Mouse (Mus musculus) adrenal gland, postnatal 10 days (tissue): ENCODE measurements around the gene Dab2. TPM values are rescaled to one million over a fixed set of nuclear protein-coding genes. Genes with fewer than 3 reads are reported as not detected.

Experiments
- DNase-seq: peaks from one replicate; pipeline ENCODE4 v3.0.0; 2021; ENCODE audit warnings: mixed read lengths
- long read RNA-seq, 2 experiments: library from polyadenylated mRNA; stranded (forward); transcript quantifications; one replicate each; pipeline ENCODE4 v2.0.0; 2021
- total RNA-seq, 2 experiments: library from RNA; stranded (reverse); gene quantifications; 2 replicates each; pipeline ENCODE4 v1.2.3; 2021

The Dab2 gene
- total RNA-seq = 100 to 1,000 TPM; 305 to 358 TPM
- long read RNA-seq, experiment 1, full-length matches to known transcripts = 15 of 57 reads
- long read RNA-seq, experiment 1, partial matches to known transcripts = 25 of 57 reads
- long read RNA-seq, experiment 1, other reads (novel, unspliced or antisense) = 17 of 57 reads
- long read RNA-seq, experiment 2, full-length matches to known transcripts = 103 of 135 reads
- long read RNA-seq, experiment 2, partial matches to known transcripts = 12 of 135 reads
- long read RNA-seq, experiment 2, other reads (novel, unspliced or antisense) = 20 of 135 reads

DNA sequence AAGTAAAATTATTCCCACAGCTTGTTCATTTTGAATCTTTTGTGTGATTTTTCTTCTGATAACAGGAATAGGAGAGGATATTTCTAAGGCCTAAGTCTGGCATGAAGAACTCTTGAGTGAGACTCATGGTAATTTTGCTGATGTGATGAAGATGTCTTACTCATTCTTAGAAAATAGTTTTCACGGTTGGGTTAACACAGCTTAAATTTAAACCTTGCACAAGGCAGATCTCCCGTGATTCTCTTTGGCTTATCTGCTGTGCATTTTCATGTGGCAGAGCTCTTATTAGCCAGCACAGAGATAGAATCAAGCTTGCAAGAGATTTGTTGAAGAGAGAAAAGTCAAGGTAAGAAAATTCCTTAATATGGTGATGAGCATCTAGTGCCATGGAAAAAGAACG, at the start of gene Dab2:
TSS of gene Dab2 (plus strand) at position 235 of the 400 bp plus-strand sequence.
- no peak for DNase-seq

DNA sequence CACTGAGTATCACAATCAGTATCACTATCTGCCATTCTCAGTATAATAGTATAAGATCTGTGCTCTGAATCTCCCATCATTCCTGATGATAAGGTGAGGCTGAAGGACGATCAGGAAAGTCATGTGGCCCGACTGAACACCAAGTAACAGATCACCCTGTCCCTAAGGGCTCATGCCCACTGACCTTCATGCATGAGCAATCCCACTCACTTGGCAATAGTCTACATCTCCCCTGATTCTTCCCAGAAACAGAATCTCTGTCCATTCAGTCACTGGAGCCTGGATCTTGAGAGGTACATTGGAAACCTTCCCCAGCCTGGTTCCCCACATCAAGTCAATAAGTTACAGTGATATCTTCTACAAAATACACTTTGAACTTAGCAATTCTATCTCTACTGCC, 46.1 kb upstream of the Dab2 start:
- DNase-seq = no peak

DNA sequence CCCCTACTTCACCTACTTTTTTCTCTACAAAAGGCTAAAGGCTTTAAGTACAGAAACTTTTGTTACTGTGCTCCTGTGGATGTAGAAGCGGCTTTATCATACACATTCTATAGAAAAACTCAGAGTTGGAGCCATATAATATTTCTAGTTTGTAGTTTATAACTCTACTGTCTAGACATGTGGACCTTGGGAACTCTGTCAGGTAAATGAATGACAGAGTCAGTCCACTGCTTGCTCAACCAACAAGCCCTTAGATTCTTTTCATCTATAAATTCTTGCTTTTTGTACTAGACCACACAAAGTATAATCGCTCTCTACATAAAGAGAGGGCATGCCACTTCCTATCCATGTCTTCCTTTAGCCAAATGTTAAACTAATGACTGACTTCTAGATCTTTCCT, 45.2 kb upstream of the Dab2 start:
- no peak for DNase-seq

DNA sequence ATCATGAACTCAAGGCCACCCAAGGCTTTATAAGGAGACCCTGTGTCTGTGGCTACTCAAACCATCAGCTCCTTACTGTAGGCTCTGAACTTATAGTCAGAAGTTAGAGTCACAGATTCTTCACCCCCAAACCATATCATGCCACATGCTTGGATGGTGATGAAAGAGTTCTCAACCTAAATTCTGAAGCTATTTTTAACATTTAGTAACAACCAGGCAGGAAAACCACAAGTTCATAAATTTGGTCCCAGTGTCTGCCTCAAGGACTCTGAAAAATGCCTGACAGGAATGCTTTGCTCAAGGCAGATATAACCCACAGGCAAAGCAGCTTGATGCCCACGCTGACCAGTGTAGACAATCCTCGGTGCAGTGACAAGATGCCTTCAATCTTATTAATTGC, 42.5 kb upstream of the Dab2 start:
- DNase-seq = no peak

DNA sequence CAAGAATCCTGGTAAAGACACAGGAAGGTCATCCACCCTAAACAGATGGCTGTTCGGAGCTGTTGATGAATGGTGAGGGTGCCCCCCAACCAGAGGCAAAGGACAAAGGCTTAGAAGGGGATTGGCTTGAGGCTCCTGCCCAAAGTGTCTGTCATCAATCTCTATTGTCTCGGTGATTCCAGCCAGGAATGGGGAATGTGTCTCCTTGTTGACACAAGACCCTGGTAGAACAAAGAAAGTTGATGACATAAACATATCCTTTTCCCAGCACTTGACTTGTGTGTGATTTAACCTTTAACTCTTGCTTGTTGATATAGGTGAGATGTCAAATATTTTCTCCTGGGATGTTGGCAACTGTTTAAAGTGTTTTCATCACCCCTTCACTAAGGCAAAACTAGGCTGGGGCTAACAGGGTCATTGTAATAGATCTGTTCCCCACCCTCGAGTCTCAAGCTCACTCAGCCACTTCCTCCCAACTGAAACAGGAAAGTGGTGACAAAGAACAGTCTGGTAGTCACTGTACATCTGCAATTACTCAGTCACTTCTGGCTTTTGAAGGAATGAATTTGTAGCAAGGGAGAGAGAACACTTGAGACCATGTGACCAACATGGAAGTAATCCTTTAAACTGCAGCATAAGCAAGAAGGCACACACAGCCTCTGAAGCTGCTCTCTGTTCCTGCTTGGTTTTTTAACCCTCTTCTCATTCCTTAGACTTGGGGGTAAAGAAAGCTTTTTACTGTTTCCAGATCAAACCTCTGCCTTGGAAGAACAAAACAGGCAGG, 39.4 kb upstream of the Dab2 start:
- DNase-seq = no peak

DNA sequence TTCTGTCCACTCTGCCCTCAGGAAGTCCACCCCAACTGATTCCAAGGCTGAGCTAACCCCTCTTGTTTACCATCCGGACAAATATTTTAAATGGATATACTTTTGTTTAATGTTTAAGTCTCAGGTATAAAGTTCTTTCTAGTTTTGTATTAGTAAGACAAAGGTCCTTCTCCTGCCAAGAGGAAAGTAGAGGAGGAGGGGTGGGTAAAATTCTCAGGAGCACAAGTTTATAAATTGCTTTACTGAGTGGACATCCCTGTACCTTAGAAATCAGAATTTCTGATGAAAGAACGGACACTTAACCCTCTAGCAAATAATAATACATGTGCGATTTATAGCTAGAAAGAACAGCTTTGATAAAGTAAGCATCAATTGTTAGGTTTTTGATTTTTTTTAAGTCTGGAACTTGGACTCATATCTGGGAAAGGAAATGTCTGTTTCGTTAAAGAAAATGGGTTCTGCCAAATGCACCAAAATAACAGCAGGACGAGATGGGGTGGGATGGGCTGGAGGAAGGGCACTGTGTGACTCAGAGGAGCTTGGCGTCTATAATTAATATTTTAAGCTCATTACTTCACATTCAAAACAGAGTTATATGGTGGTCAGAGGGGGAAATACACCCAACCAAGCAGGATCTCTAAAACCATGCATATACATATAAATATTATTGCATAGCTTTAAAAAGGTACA, 38.7 kb upstream of the Dab2 start:
- no peak for DNase-seq

DNA sequence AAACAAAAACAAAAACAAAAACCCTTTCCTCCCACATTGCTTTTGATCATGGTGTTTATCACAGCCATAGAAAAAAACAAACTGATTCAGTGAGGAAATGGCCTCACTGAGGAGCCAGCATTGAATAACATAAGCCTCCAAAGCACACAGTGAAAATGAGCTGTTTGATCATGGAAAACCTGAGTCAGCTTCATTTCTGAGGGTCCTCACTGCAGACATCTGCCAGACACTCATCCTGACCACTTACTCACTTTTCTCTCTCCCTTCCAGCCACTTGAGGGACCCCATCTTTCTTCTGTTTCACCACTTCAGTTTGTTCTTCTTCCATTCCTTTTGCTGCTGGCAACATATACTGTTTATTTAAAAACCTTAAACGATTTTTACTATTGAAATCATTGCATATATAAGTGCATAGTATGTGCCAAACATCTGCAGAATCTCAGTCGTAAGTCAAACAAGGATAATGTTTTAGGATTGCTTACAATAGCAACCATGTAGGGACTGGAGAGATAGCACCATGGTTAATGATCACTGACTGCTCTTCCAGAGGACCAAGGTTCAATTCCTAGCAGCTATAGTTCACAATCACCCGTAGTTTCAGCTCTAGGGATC, 32.3 kb upstream of the Dab2 start:
- no peak for DNase-seq

DNA sequence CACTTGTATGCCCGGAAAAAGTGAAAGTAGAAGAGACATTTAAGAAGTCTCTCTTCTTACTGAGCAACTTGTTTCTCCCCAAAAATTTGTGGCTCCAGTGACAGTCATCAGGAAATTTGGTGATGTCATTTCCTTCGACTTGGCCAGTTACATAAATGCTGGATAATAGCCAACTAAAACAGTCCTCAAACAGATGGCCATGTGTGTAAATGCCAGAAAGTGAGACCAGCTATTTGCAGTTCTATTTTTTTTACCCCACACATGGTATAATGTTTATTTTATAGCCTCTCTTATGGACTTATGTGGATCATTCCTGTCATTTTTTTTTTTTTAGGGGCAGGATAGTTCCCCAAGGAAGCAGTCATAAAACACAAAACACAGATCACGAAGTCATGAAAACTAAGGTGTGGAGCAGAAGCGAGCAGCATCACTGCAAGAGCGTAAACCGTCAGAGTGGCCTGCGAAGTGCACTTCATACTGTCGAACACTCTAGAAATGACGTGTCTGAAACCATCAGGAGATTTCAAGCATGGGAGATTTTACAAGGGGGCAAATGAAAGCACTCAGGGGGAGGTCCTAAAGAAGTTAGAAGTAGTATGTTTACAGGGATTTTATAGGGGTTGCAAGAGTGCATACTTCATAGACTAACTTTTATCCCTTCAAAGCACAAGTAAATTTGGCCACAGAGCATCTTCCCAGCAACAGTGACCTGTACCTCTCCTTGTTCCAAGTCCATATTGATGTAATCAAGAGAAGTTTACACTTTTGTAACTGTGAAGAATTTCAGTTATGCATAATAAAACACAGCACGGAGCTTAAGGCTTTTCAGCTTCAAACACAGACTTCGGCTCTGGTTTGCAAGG, 20.8 kb upstream of the Dab2 start:
- no peak for DNase-seq

DNA sequence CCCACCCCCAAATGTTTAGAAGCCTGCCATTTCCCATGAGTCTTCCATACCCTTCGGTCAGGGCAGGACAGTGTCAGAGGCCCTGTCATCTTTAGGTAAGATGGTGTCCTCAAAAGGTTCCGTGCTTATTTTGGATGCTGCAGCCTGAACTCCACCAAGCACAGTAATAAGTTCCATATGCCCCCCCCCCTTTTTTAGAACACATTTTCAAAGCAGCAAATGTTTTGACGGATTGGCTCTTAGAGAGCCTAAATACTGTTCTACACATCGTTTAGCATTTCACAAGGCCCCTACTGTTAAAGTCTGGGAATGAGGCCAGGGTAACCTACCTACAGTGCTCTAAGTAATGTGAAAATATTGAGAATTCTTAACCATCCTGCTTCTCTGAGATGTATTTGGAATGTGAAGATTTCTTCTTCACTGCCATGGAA, 19.6 kb upstream of the Dab2 start:
- DNase-seq = no peak

DNA sequence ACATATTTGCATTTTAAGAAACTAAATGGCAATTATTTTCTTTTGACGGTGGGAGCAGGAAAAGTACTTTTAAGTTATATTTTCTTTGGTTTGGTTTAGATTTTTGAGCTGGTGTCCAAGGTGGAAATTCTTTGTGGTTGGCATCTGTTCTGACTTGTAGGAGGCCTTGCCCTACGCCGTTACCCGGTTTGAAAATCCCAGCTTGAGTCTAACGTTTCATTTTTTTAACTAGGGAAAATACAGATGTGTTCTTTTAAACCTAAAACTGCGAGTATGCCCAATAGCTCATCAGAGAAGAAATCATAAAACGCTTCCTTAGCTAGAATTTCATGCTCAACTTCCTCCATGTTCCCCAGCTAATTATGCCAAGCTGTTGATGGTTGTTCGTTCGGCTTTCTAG, 16.3 kb upstream of the Dab2 start:
- DNase-seq = no peak

DNA sequence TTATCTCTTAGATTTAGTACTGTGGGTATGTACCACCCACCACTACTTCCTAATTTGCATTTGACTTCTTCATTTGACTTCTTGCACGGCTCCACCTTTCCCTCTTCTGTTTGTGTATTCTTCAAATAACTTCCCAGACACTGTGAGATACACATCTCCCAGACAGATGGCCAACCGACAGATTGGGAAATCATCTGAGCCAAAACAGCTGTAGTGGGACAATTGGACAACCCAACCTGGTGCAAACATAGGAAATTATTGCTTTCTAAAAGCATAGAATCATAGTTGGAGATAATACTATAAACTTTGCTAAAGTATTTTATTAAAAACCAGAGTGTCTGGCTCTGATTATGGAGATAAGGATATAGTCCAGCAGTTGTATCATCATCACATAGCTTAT, 3.5 kb upstream of the Dab2 start:
- DNase-seq = no peak

DNA sequence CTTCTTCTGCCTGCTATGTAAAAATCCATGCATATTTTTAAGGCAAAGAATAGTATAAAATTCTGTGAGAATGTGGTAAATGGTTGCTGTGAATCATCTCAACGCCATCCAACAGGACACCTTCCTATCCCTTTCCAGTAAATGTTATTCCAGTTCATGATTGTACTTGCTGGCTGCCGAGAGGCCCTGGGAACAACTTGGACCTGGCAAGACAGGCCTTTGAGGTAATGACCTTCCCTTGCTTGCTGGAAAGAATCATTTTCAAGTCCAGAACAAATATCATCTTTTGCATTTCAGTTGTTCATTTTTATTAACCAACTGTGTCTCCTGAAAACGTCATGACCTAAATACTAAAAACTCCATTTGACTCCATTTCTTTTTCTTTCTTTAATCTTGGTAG, 862 bp upstream of the Dab2 start:
- DNase-seq = no peak

DNA sequence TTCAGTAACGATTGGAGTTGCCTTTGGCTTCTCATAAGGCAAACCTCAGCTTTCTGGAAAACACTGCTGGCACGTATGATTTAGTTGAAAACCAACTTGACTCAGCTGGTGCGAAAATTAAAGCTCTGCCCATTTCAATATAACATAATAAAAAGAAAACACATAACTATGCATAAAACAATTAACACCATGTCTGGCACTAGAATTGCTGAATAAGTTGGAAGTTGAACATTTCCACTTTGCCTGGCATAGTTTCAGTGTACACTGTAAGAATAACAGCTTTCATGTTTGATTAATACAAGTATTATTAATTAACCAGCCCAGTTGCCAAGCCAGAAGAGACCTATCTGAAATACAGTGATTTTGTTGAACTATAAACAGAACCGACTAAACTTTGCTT, 2.6 kb downstream of the Dab2 start:
- DNase-seq = no peak

DNA sequence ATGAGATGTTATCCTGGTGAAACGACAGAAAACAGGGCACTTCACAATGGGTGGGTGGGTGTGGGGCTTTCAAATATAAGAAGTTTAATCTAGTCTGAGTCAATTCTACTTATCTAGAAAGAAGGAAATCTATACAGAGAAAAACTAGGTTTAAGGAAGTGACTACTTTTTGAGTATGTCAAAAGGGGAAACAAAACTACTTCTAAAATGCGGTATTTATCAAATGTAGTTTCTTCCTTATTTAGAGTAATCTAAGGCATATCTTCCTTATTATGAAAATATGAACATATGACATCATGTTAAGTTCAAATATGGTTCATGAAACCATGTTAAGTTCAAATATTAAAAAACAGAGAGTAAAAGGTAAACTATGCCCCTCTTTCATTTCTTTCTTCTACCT, 4.2 kb downstream of the Dab2 start:
- DNase-seq = no peak

DNA sequence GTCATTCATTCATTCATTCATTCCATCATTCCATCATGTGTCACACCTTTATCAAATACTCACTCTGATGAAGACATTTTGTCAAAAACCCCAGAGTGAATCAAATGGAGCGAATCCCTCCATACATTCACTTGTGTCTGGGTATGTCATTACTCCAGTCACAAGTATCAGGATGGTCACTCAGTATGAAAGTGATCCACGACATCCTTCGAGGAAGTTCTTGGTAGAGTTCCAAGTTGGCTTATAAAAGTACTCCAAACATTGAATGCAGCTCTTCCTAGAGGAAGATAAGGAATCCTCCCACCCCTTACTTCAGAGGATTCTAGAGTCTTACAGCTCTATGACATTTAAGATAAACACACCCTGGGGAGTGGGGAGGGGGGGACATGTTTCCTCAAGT, 10.0 kb downstream of the Dab2 start:
- DNase-seq = no peak

DNA sequence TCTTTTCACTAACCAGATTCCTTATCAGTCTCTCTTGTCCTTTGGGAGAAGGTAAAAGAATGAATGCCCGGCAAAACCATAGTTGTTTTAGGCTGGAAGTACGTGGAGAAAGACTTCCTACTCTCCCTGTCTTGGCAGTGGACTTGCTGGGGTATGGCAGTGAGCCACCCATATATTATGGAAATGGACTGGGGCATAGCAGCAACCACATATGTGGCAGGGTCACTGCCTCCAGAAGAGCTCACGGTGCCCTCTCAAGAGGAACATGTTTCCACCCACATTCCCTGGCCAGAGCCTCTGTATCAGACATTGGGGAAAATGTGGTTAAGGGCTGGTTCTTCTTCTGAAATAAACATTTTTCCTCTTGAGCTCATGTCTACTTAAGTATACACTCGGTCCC, 10.8 kb downstream of the Dab2 start:
- no peak for DNase-seq

DNA sequence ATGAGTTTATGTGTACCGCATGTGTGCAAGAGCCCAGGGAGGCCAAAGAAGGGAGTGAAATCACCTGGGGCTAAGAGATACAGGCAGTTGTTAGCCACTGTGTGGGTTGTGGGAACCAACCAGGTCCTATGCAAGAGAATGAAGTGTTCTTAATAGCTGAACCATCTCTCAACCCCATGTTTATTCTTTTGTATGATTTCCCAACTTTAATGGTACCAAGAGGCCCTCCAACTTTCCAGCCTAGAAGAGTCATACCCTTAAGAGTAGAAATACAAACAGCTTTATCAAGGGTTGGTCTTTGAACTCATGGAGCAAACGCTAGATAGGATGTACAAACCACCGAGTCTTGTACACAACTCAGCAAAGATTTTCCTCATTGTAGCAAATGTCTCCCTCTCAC, 12.8 kb downstream of the Dab2 start:
- no peak for DNase-seq

DNA sequence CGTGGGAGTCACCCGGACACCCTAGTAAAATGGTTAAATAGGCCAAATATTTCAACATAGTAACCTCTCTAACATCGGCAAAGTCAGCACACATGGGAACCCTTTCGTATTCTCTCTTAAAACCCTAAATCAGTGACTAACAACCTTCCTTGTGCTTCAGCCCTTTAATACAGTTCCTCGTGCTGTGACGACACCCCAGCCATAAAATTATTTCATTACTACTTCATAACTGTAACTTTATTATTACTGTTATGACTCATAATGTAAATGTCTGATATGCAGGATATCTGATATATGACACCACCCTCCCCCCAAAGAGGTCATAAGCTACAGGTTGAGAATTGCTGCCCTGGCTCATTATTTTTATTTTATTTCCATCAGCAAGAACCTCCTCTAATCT, 19.8 kb downstream of the Dab2 start:
- no peak for DNase-seq

DNA sequence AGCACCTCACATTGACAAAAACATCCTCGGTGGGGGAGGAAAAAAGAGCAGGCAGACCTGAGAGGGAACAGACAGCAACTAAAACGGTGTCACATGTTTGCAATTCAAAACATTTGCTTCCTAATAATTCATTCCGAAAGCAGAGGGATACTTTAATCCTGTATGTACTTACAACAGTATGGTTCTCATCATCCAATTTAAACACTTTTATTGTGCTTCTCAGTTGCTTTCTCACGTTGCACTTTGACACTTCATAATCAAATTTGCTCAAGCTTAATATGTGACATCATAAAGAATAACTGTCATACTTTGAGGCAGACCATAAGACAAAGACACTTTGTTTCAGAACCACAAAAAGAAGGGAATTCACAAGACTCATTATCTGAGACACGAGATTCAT, 20.9 kb downstream of the Dab2 start:
- no peak for DNase-seq

DNA sequence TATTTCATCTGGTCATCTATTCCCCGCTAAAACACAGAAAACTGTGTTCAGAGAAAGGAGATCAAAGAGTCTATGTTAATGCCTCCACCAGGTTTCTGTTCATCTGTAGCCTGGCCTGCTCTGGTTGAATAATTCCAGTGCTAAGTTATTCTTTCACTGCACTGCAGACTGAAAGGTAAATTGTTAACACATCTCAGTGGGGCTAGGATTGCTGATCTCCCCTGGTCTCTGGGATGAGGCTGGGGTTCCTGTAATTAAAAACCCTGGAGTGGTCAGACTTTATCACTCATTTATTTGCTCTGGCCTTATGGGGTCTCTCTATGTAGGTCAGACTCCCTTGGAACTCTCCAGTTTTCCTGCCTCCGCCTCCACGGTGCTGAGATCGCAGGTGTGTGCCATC, 21.7 kb downstream of the Dab2 start:
- no peak for DNase-seq

DNA sequence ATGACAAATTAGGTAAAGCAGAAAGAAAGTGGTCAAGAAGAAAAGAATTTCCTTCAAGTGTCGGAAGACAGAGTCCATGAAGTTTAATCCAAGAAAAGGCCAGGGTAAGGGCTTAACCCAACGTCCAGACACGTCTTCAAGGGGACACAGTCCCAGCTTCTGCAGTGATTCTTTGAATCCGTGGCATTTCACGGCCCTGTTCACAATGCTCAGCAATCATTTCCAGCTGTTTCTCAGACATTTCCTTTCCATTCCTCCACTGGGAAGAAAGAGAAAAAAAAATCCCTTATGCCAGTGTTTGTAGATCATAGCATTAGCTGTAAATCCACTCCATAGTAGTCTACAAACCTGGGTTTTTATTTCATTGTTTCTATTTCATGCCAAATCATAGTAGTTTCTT, 22.7 kb downstream of the Dab2 start:
- DNase-seq = no peak

DNA sequence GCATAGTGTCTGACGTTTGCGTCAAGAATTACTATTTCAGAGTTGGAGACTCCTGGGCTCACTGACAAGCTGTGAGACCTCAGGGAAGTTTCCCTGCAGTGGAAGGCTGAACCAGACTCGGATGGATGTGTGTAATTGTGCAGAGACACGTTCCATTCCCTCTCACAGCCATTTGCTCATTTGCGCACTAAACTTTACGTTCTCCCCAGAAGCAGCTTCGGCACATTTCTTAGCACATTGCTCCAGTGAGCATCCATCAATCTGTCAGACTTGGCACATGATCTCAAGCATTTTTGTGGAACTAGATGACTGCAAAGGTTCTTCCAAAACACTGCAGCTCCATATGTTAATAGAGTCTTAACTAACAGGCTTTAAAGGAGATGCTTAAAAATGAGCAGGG, 24.0 kb downstream of the Dab2 start:
- no peak for DNase-seq
